Mouse (Mus musculus) layer of hippocampus, postnatal 36 days (tissue): Measurements from ENCODE around the gene Ifna4. TPM values are rescaled to one million over a fixed set of nuclear protein-coding genes. Genes with fewer than 3 reads are reported as not detected.
"Not testable (repeated sequence)": the region's sequence is repeated elsewhere in the genome, so short reads cannot be mapped to it uniquely, and the experiment has no call there.

ENCODE experiments used
- DNase-seq, 2 experiments: peaks; one replicate each; pipeline ENCODE4 v3.0.0; 2022
- total RNA-seq, 2 experiments: library from RNA; stranded (reverse); gene quantifications; 2 replicates each; pipeline ENCODE4 v1.2.3; 2021

Ifna4 gene
- total RNA-seq = not detected

- DNase-seq = no peak
Measured at GRCm38 (mm10) chr4:88841438-88841911, at the start of gene Ifna4. Gene Ifna4 (plus strand): TSS chr4:88841861.

GRCm38 (mm10) chr4:88793936-88794675, 47.6 kb upstream of the Ifna4 start, which contains the start of gene Gm13275:
Gene Gm13275 (plus strand): TSS chr4:88794487.
- DNase-seq = peak; percentile 78 to 81

GRCm38 (mm10) chr4:88797097-88797496, 44.6 kb upstream of the Ifna4 start, which contains the start of gene Gm13279:
Gene Gm13279 (plus strand): TSS chr4:88797397.
- not testable (repeated sequence) for DNase-seq

- not testable (repeated sequence) for DNase-seq
Measured at GRCm38 (mm10) chr4:88799365-88799764, 42.3 kb upstream of the Ifna4 start, which contains the start of gene Gm13285. Gene Gm13285 (plus strand): TSS chr4:88799665.

- DNase-seq = not testable (repeated sequence)
Measured at GRCm38 (mm10) chr4:88802954-88803353, 38.7 kb upstream of the Ifna4 start, which contains the start of gene Gm13287. Gene Gm13287 (plus strand): TSS chr4:88803254.

GRCm38 (mm10) chr4:88805231-88805630, 36.4 kb upstream of the Ifna4 start, which contains the start of gene Gm13288:
Gene Gm13288 (plus strand): TSS chr4:88805531.
- not testable (repeated sequence) for DNase-seq

GRCm38 (mm10) chr4:88805761-88806160, 35.9 kb upstream of the Ifna4 start:
- not testable (repeated sequence) for DNase-seq

- no peak for DNase-seq
Measured at GRCm38 (mm10) chr4:88815928-88816327, 25.7 kb upstream of the Ifna4 start, which contains the start of gene Ifna7. Gene Ifna7 (plus strand): TSS chr4:88816228.

- DNase-seq = no peak
Measured at GRCm38 (mm10) chr4:88819659-88820058, 22.0 kb upstream of the Ifna4 start, which contains the start of gene Ifna11. Gene Ifna11 (plus strand): TSS chr4:88819959.

GRCm38 (mm10) chr4:88822995-88823394, 18.7 kb upstream of the Ifna4 start:
- DNase-seq = no peak

- DNase-seq = not testable (repeated sequence)
Measured at GRCm38 (mm10) chr4:88827116-88827515, 14.5 kb upstream of the Ifna4 start, which contains the start of gene Ifna6. Gene Ifna6 (plus strand): TSS chr4:88827416.

- DNase-seq = no peak
Measured at GRCm38 (mm10) chr4:88830523-88830922, 11.1 kb upstream of the Ifna4 start.

- DNase-seq = not testable (repeated sequence)
Measured at GRCm38 (mm10) chr4:88835225-88835624, 6.4 kb upstream of the Ifna4 start, which contains the start of gene Ifna5. Gene Ifna5 (plus strand): TSS chr4:88835525.

- DNase-seq = no peak
Measured at GRCm38 (mm10) chr4:88838828-88839227, 2.8 kb upstream of the Ifna4 start.

GRCm38 (mm10) chr4:88840058-88840457, 1.6 kb upstream of the Ifna4 start:
- no peak for DNase-seq

- DNase-seq = no peak
Measured at GRCm38 (mm10) chr4:88845334-88845733, 3.7 kb downstream of the Ifna4 start.

GRCm38 (mm10) chr4:88849698-88850097, 8.0 kb downstream of the Ifna4 start, which contains the start of gene Ifna1:
Gene Ifna1 (plus strand): TSS chr4:88850087.
- DNase-seq = no peak

GRCm38 (mm10) chr4:88851026-88851763, 9.5 kb downstream of the Ifna4 start:
- no peak for DNase-seq

GRCm38 (mm10) chr4:88859214-88859613, 17.6 kb downstream of the Ifna4 start:
- DNase-seq = no peak

- DNase-seq = no peak
Measured at GRCm38 (mm10) chr4:88863309-88863708, 21.6 kb downstream of the Ifna4 start.

- DNase-seq = no peak
Measured at GRCm38 (mm10) chr4:88864599-88864998, 22.9 kb downstream of the Ifna4 start.

- DNase-seq = no peak
Measured at GRCm38 (mm10) chr4:88865011-88865569, 23.4 kb downstream of the Ifna4 start.
